Mouse (Mus musculus): ENCODE data around the gene Esp18.

Gene Esp18

GRCm38 (mm10) chr17:39406059-39406458 lies at the start of gene Esp18:
Gene Esp18, plus strand, starts transcription at chr17:39406359.
- in situ Hi-C loops (cut with MboI): no loop called here

- in situ Hi-C loops (cut with MboI): no loop called here
Observed at GRCm38 (mm10) chr17:39363316-39363715, 42.8 kb upstream of the Esp18 start.
